Mouse (Mus musculus) thymus, postnatal 4 days (tissue): ENCODE measurements around the gene 4930402K13Rik.
"Not testable (repeated sequence)": the region's sequence is repeated elsewhere in the genome, so short reads cannot be mapped to it uniquely, and the experiment has no call there.

ENCODE experiments used
- DNase-seq: peaks from one replicate; pipeline ENCODE4 v3.0.0; 2021

4930402K13Rik gene

DNA sequence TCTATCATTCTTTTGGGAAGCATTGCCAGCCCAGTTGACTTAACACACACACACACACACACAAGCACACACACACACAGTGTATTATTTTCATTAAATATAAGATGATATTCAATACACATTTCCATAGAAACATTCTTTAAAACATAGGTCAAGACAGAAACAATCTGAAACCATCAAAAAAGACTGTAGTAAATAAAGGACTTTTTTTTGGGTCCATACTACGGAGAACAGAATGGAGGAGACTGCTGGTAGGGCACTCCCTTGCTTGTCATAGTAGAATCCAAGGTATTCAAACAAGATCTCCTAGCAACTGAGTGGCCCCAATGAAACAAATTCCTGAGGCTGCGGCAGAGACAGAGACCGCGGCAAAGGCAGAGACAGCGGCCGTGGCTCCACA, at the start of gene 4930402K13Rik:
4930402K13Rik (plus strand) TSS at position 301 of the 400 bp plus-strand sequence.
- no peak for DNase-seq

DNA sequence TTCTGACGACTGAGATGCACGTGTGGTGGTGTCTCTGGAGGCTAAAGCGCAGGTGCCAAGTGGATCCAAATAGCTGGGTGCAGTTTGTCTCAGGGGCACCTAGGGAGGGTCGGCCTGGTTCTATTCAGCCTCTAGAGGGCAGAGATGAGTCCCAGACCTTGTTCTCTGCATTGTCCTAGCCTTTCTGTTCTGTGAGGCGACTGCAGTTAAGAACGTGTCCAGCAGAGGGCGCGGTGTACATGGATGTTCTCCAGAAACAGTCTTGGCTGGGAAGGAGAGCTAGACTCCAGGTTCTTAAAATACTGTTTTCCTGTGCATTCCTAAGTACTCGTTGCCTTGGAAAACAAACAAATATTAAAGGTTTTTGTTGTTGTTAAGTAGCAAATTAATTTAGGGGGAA, 43.4 kb upstream of the 4930402K13Rik start:
- DNase-seq: peak; percentile 55

DNA sequence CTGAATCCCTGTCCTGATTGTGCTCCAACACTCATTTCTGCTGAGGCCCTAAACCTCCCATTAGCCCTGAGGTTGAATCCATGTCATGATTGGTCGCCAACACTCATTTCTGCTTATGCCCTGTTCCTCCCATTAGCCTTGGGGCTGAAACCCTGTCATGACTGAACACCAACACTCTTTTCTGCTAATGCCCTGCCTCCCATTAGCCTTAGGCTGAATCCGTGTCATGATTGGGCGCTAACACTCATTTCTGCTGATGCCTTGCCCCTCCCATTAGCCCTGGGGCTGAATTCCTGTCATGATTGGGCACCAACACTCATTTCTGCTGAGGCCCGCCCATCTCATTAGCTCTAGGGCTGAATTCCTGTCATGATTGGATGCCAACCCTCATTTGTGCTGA, 42.3 kb upstream of the 4930402K13Rik start:
- no peak for DNase-seq

- DNase-seq: not testable (repeated sequence)
Observed at GRCm38 (mm10) chrX:9062715-9063114, 41.6 kb upstream of the 4930402K13Rik start, which contains the start of gene Fthl17f. Gene Fthl17f, plus strand, starts transcription at chrX:9063015.

DNA sequence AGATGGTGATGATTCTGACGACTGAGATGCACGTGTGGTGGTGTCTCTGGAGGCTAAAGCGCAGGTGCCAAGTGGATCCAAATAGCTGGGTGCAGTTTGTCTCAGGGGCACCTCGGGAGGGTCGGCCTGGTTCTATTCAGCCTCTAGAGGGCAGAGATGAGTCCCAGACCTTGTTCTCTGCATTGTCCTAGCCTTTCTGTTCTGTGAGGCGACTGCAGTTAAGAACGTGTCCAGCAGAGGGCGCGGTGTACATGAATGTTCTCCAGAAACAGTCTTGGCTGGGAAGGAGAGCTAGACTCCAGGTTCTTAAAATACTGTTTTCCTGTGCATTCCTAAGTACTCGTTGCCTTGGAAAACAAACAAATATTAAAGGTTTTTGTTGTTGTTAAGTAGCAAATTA, 26.7 kb upstream of the 4930402K13Rik start:
- DNase-seq: peak; percentile 78

- DNase-seq: not testable (repeated sequence)
Observed at GRCm38 (mm10) chrX:9095066-9095465, 9.3 kb upstream of the 4930402K13Rik start.

- DNase-seq: no peak
Observed at GRCm38 (mm10) chrX:9110381-9110780, 6.0 kb downstream of the 4930402K13Rik start.

- no peak for DNase-seq
Observed at GRCm38 (mm10) chrX:9124928-9125327, 20.6 kb downstream of the 4930402K13Rik start.

DNA sequence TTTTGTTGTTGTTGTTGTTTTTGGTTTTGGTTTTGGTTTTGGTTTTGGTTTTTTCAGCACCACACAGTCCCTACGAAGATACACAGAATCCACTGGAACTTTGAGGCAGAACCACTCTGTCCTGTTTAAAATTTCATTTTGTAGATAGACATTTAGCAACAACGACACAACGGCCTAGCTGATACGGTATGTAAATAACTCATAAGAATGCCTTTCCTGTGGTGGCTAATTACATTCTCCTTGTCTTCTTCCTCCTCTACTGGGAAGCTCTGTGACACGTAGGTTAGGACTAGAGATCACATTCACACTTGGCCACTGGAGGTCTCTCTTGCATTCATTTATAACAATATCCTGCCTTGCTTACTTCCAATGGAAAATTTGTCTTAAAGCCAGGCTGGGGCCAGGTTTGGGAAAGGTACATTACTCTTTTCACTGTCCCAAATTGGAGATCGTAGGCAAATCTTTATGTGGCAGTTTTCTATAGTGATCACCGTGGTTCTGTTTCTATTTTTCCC, 24.0 kb downstream of the 4930402K13Rik start:
- no peak for DNase-seq

DNA sequence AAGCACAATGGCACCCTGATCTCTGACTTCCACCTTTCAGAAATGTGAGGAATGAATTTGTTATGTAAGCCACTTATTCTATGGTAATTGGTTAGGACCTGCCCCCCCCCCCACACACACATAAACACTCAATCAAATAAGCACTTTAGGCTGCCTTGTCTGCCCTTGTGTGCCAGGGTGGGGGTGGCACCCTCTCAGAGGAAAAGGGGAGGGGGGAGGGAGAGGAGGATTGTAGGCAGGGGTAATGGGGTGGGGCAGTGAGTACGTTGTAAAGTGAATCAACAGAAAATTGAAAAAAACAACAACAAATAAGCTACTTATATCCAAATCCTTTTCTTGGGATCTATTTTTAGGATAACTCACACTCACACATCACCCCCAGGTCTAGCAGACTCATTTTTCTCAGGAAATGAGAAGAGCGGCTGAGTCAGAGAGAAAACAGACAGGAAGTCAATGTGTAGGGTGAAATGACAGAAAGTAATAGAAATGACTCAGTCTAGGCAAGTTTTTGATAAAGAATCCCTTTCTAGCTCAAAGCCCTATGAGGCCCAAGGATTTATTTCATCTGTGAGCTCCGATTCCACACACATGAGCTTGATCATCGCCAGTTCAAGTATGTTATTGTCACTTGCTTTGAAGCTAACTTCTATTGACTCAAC, 35.1 kb downstream of the 4930402K13Rik start:
- no peak for DNase-seq

DNA sequence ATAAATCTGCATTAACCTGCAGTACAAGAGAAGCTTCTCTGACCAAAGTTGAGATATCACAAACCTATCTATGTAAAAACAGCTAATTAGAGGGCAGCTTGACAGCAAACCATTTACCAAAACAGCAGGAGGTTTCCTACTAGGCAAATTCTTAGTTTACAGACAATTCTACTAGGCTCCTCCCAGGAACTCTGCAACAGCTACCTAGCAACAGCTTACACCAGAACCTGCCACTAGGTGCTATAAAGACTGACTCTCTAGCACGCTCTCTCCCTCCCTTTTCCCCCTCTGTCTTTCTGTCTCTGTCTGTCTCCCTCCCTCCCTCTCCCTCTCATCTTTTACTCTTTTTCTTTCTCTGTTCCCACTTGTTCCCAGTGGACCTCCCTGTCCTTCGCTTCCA, 38.3 kb downstream of the 4930402K13Rik start:
- no peak for DNase-seq
